Comparison of ENCODE assay signal across 10 mouse cellular contexts in genomic region chr2:165032533-165032932, GRCm38 (mm10). TPM values are rescaled to one million over a fixed set of nuclear protein-coding genes. Genes with fewer than 3 reads are reported as not detected.
DNase-seq lines count a peak whose midpoint lies in the region; ATAC-seq and TF ChIP-seq lines count a peak whose summit lies in the region.
"Had no signal": no experiment of that assay in that cellular context is flagged by ENCODE, and none has a peak within 500 bp of the region (broad histone marks: within the 10 kb centered on the region; RNA-seq: fewer than 3 reads in every experiment).

No protein-coding gene starts in this region.

- TF ChIP-seq POLR2A in lung, adult 2 months (IDR thresholded peaks at IDR 0.05; ENCODE audit: borderline replicate concordance, extremely low read depth, low read depth, low read length): no peak

- no peak for DNase-seq in lung, adult 2 months
- DNase-seq in lung, postnatal 4 days: no peak
- DNase-seq in layer of hippocampus, adult 8-10 months (ENCODE audit: low spot score in 2 of 2): no peak
- no peak for DNase-seq in layer of hippocampus, adult 18-20 months (ENCODE audit: low spot score in 2 of 2)
- DNase-seq in spleen, postnatal 14 days (ENCODE audit: low spot score in 2 of 2): no peak

- no peak for ATAC-seq in forebrain, embryonic 16.5 days
- ATAC-seq in limb, embryonic 13.5 days (ENCODE audit: low FRiP score, low read depth): no peak
- ATAC-seq in stomach, embryonic 15.5 days (ENCODE audit: insufficient read depth, low FRiP score, low read depth): no peak
- ATAC-seq: activated CD4-positive, CD25-positive, alpha-beta regulatory T cell, adult 4 months had no signal

- H3K4me2 ChIP-seq in forebrain, embryonic 16.5 days (ENCODE audit: low read length): peak overlapping the region; percentile 93
- H3K4me2 ChIP-seq in limb, embryonic 13.5 days (replicated peaks): peak overlapping the region; percentile 85
- H3K4me2 ChIP-seq in stomach, embryonic 15.5 days: peak overlapping the region; percentile 78; the same call in 1 of the 2 replicates

- peaks cover 5% of the 10 kb centered on the region for H3K4me1 ChIP-seq in lung, adult 2 months (ENCODE audit: control insufficient read depth, insufficient read depth, low read length)
- H3K4me1 ChIP-seq in forebrain, embryonic 16.5 days (replicated peaks; ENCODE audit: control insufficient read depth, insufficient read depth, low read length): peaks cover 36% of the 10 kb centered on the region
- peaks cover 33% of the 10 kb centered on the region for H3K4me1 ChIP-seq in limb, embryonic 13.5 days
- H3K4me1 ChIP-seq in stomach, embryonic 15.5 days: peaks cover 14% of the 10 kb centered on the region; the same call in 1 of the 2 replicates

- no peaks in the 10 kb centered on the region for H3K27me3 ChIP-seq in forebrain, embryonic 16.5 days (replicated peaks; ENCODE audit: control insufficient read depth, insufficient read depth, low read length)
- H3K27me3 ChIP-seq in limb, embryonic 13.5 days: no peaks in the 10 kb centered on the region
- no peaks in the 10 kb centered on the region for H3K27me3 ChIP-seq in stomach, embryonic 15.5 days (replicated peaks)

- no peaks in the 10 kb centered on the region for H3K36me3 ChIP-seq in forebrain, embryonic 16.5 days (ENCODE audit: control insufficient read depth, insufficient read depth)
- no peaks in the 10 kb centered on the region for H3K36me3 ChIP-seq in limb, embryonic 13.5 days
- no peaks in the 10 kb centered on the region for H3K36me3 ChIP-seq in stomach, embryonic 15.5 days

- H3K4me3 ChIP-seq in lung, adult 2 months (replicated peaks; ENCODE audit: extremely low read depth, low read depth, low read length): no peak overlapping the region
- peak overlapping the region; percentile 3 for H3K4me3 ChIP-seq in forebrain, embryonic 16.5 days (replicated peaks; ENCODE audit: low read length)
- peak overlapping the region; percentile 82 for H3K4me3 ChIP-seq in limb, embryonic 13.5 days
- no peak overlapping the region for H3K4me3 ChIP-seq in stomach, embryonic 15.5 days (replicated peaks)

- WGBS in lung, adult 2 months: 36% methylated on average over 3 of the region's 3 CpGs
- 38% methylated on average over 3 of the region's 3 CpGs for WGBS in forebrain, embryonic 16.5 days
- 41% methylated on average over 3 of the region's 3 CpGs for WGBS in limb, embryonic 13.5 days
- WGBS in stomach, embryonic 15.5 days: 37% methylated on average over 3 of the region's 3 CpGs

- no peaks in the 10 kb centered on the region for H3K9me3 ChIP-seq in forebrain, embryonic 16.5 days (ENCODE audit: control insufficient read depth, low read length)
- no peaks in the 10 kb centered on the region for H3K9me3 ChIP-seq in limb, embryonic 13.5 days
- no peaks in the 10 kb centered on the region for H3K9me3 ChIP-seq in stomach, embryonic 15.5 days

- 0 out of 2 replicates have a peak, but pooled peaks have one; percentile 21 for TF ChIP-seq CTCF in lung, adult 2 months (IDR thresholded peaks at IDR 0.05; ENCODE audit: insufficient read depth, low read length)

- no peak overlapping the region for H3K27ac ChIP-seq in forebrain, embryonic 16.5 days (ENCODE audit: low read length)
- no peak overlapping the region for H3K27ac ChIP-seq in limb, embryonic 13.5 days
- H3K27ac ChIP-seq in stomach, embryonic 15.5 days: no peak overlapping the region
- H3K27ac ChIP-seq: macrophage had no signal

- no peak overlapping the region for H3K9ac ChIP-seq in forebrain, embryonic 16.5 days (replicated peaks; ENCODE audit: low read depth, low read length)
- H3K9ac ChIP-seq in limb, embryonic 13.5 days: no peak overlapping the region
- H3K9ac ChIP-seq in stomach, embryonic 15.5 days: no peak overlapping the region

RNA-seq across cellular contexts. Expression of gene Ncoa5, which starts 2.1 kb away (rescaled TPM):
- 27.7 and 29.1 TPM in 2 replicates for polyA plus RNA-seq in lung, adult 2 months (2012; rRNA removed)
- polyA plus RNA-seq in forebrain, embryonic 16.5 days (2015; fragmentation: Nextera tagmentation; extraction: Ambion mirVana): 128 and 138 TPM in 2 replicates
- polyA plus RNA-seq in limb, embryonic 13.5 days (2015; fragmentation: Nextera tagmentation; extraction: Ambion mirVana): 92.3 and 99.1 TPM in 2 replicates
- polyA plus RNA-seq in stomach, embryonic 15.5 days (2015; fragmentation: Nextera tagmentation; extraction: Ambion mirVana): 58.6 and 60.6 TPM in 2 replicates
- total RNA-seq in layer of hippocampus, adult 8-10 months (2022): 10 to 100 TPM; 46.2 to 63.5 (median 55.9) TPM
- total RNA-seq in layer of hippocampus, adult 18-20 months (2021): 10 to 100 TPM; 57.0 to 59.2 TPM

RNA-seq across cellular contexts. Expression of gene Cd40, which starts 22.9 kb away (rescaled TPM):
- polyA plus RNA-seq in lung, adult 2 months (2012; rRNA removed): 36.2 and 51.7 TPM in 2 replicates
- 5.0 and 6.2 TPM in 2 replicates for polyA plus RNA-seq in forebrain, embryonic 16.5 days (2015; fragmentation: Nextera tagmentation; extraction: Ambion mirVana)
- 7.5 and 8.4 TPM in 2 replicates for polyA plus RNA-seq in limb, embryonic 13.5 days (2015; fragmentation: Nextera tagmentation; extraction: Ambion mirVana)
- polyA plus RNA-seq in stomach, embryonic 15.5 days (2015; fragmentation: Nextera tagmentation; extraction: Ambion mirVana): 7.1 TPM in 2 replicates
- 1 to 10 TPM in 1 of 4 experiments, under 1 TPM in 3; 0.22 to 1.0 (median 0.58) TPM for total RNA-seq in layer of hippocampus, adult 8-10 months (2022)
- under 1 TPM; 0.10 to 0.28 TPM for total RNA-seq in layer of hippocampus, adult 18-20 months (2021)

RNA-seq across cellular contexts. Expression of gene 1700025C18Rik, which starts 58.0 kb away (rescaled TPM):
- polyA plus RNA-seq in lung, adult 2 months (2012; rRNA removed): not detected in 2 replicates
- polyA plus RNA-seq in forebrain, embryonic 16.5 days (2015; fragmentation: Nextera tagmentation; extraction: Ambion mirVana): not detected in 2 replicates
- polyA plus RNA-seq in limb, embryonic 13.5 days (2015; fragmentation: Nextera tagmentation; extraction: Ambion mirVana): not detected in 2 replicates
- polyA plus RNA-seq in stomach, embryonic 15.5 days (2015; fragmentation: Nextera tagmentation; extraction: Ambion mirVana): not detected in 2 replicates
- not detected for total RNA-seq in layer of hippocampus, adult 8-10 months (2022)
- not detected for total RNA-seq in layer of hippocampus, adult 18-20 months (2021)
- polyA plus RNA-seq: activated CD4-positive, CD25-positive, alpha-beta regulatory T cell, adult 4 months; macrophage had no signal

Comparison
In these comparisons a context has a peak if more than half of its experiments do, and no peak if none do; other contexts are left out.
1. H3K4me3 ChIP-seq: peak in forebrain, embryonic 16.5 days (single experiment) and limb, embryonic 13.5 days (single experiment); none in lung, adult 2 months (single experiment) and stomach, embryonic 15.5 days (single experiment).
2. Peak in every context shown above with its lines, with median percentiles within 50 percentile points of each other: H3K4me2 ChIP-seq.